Mouse (Mus musculus): ENCODE results near the gene Serpina6. TPM values are rescaled to one million over a fixed set of nuclear protein-coding genes. Genes with fewer than 3 reads are reported as not detected.

Gene Serpina6
- polyA plus RNA-seq, 1 experiment from 2014 or later: 0.22 TPM

DNA sequence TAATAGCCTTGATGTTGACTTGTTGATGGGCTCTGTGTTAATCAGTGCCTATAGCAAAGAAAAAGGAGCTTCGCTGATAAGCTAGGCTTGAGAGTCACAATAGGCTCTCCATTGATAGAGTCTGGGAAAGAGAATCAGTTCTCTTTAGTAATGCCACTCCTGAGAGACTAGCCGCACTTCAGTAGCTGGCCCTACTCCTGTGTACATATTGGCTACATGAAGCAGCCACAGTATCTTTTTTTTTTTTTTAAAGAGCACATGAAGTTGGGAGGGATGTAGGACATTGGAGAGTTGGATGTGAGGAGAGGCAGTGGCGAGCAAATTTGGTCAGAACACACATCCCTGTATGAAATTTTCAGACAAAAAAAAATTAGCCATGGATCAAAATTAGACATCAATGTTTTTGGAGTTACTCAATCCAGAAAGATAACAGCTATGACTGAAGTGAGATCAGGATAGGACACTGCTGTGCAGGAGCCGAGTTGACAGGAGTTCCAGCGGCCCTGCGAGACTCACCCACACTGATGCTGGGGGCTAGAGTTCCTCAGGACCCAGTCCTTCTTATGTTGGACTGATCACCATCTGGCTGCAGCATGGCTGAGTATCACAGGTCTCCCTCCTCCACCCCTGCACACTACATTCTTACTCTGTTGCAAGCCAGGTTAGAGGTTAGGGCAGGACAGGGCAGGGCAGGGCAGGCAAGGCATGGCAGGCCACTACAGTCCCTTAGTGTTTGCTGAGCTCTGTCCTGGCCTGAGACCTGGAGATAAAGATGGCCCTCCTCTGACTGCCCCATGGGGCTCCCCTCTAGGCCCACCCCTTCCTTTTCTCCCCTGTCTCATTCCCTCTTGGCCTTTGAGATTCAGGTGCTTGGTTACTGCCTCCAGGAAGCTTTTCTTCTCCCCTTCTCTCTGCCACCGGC is 1.6 kb downstream of the Serpina6 start:
- Histone ChIP-seq H3K9ac (ENCODE audit: low read length) (no peak overlapping the region), H3K27ac (replicated peaks in 1 of 2; ENCODE audit: control insufficient read depth in 1 of 2, insufficient read depth in 1 of 2, low read depth in 2 of 2, low read length in 2 of 2) (no peak overlapping the region), H3K9me3 (ENCODE audit: control insufficient read depth, low read length) (no peaks in the 10 kb centered on the region), H3K4me3 (ENCODE audit: control insufficient read depth in 1 of 2, insufficient read depth in 1 of 2, low read depth in 1 of 2, low read length in 2 of 2) (no peak overlapping the region), H3K4me1 (ENCODE audit: control insufficient read depth in 2 of 2, insufficient read depth in 2 of 2, low read length in 2 of 2) (no peaks in the 10 kb centered on the region; a peak in 1 of 4 replicates), H3K4me2 (ENCODE audit: low read length) (no peak overlapping the region), H3K36me3 (ENCODE audit: control insufficient read depth, insufficient read depth, low read length) (no peaks in the 10 kb centered on the region), H3K27me3 (ENCODE audit: control insufficient read depth, insufficient read depth, low read length) (no peaks in the 10 kb centered on the region)
- no peak for ATAC-seq (ENCODE audit: insufficient number of reproducible peaks, insufficient read depth, low FRiP score, low read depth)
- 67% methylated on average over 7 of the region's 7 CpGs for WGBS

DNA sequence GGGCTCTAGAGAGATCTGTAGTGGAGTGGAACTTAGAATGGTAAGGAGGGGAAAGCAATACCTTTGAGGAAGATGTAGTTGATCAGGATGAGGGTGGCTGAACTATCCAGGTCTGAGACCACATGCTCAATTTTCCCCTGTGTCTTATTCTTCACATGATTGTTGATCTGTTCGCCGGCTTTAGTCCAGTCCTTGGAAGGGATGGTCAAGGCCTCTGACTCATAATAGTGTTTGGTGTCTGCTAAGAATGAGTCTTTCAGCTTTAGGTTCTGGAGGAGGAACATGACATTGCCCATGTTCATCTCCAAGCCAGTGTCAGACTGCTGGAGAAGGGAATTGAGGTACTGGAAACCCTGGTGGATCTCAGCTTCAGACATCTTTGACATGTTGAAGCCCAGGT is 3.2 kb downstream of the Serpina6 start:
- Histone ChIP-seq H3K9me3 (ENCODE audit: control insufficient read depth, low read length) (0 out of 2 replicates have a peak, but pooled peaks cover 3% of the 10 kb centered on the region), H3K36me3 (ENCODE audit: control insufficient read depth, insufficient read depth, low read length) (no peaks in the 10 kb centered on the region), H3K9ac (ENCODE audit: low read length) (no peak overlapping the region), H3K4me3 (ENCODE audit: control insufficient read depth in 1 of 2, insufficient read depth in 1 of 2, low read depth in 1 of 2, low read length in 2 of 2) (no peak overlapping the region), H3K27me3 (ENCODE audit: control insufficient read depth, insufficient read depth, low read length) (no peaks in the 10 kb centered on the region), H3K27ac (replicated peaks in 1 of 2; ENCODE audit: control insufficient read depth in 1 of 2, insufficient read depth in 1 of 2, low read depth in 2 of 2, low read length in 2 of 2) (no peak overlapping the region), H3K4me1 (ENCODE audit: control insufficient read depth in 2 of 2, insufficient read depth in 2 of 2, low read length in 2 of 2) (no peaks in the 10 kb centered on the region), H3K4me2 (ENCODE audit: low read length) (no peak overlapping the region)
- ATAC-seq (ENCODE audit: insufficient number of reproducible peaks, insufficient read depth, low FRiP score, low read depth): no peak
- WGBS: 90% methylated on average over 2 of the region's 2 CpGs

DNA sequence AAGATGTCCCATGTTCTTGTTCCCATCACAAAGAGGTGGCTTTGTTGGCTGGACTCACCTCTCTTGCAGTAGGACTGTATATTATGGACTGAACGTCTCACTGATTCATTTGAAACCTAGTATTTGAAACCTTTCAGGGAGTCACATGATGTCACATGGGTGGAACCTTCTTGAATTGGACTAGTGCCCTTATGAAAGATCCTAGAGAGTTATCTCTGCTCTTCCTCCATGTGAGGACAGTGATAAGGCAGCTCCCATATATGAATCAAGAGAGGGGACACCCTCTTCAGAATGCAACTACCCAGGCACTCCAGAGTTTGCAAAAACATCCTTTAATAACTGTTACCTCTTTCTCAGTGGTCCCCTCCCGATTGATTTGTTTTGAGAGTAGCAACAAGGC is 10.7 kb downstream of the Serpina6 start:
- no peak overlapping the region for H3K9ac ChIP-seq (ENCODE audit: low read length)
- ATAC-seq (ENCODE audit: insufficient number of reproducible peaks, insufficient read depth, low FRiP score, low read depth): no peak
- 0 out of 2 replicates have a peak, but pooled peaks cover 3% of the 10 kb centered on the region for H3K9me3 ChIP-seq (ENCODE audit: control insufficient read depth, low read length)
- WGBS: 52% methylated on average over 2 of the region's 2 CpGs
- no peak overlapping the region for H3K4me3 ChIP-seq (ENCODE audit: control insufficient read depth in 1 of 2, insufficient read depth in 1 of 2, low read depth in 1 of 2, low read length in 2 of 2)
- no peak overlapping the region for H3K4me2 ChIP-seq (ENCODE audit: low read length)
- H3K4me1 ChIP-seq (ENCODE audit: control insufficient read depth in 2 of 2, insufficient read depth in 2 of 2, low read length in 2 of 2): no peaks in the 10 kb centered on the region
- no peaks in the 10 kb centered on the region for H3K36me3 ChIP-seq (ENCODE audit: control insufficient read depth, insufficient read depth, low read length)
- no peak overlapping the region for H3K27ac ChIP-seq (replicated peaks in 1 of 2; ENCODE audit: control insufficient read depth in 1 of 2, insufficient read depth in 1 of 2, low read depth in 2 of 2, low read length in 2 of 2)
- no peaks in the 10 kb centered on the region for H3K27me3 ChIP-seq (ENCODE audit: control insufficient read depth, insufficient read depth, low read length)

DNA sequence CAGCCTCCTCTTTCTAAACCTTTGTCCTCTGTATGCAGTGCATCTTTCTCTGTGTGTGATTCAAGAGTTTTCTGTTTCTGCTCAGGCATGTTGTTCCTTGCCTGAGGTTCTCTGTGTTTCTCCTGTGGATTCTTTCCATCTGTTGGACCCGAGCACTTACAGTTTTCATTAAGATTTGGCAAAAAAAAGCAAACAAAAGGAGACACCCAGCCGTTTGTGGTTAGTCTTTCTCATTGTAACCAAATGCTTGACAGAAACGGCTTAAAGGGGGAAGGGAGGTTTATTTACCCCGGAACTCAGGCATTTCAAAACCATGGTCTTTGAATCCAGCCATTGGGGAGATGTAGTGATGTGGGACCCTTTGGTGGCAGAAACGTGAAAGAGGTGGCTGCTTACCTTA is 12.4 kb downstream of the Serpina6 start:
- no peaks in the 10 kb centered on the region for H3K27me3 ChIP-seq (ENCODE audit: control insufficient read depth, insufficient read depth, low read length)
- no peak overlapping the region for H3K4me3 ChIP-seq (ENCODE audit: control insufficient read depth in 1 of 2, insufficient read depth in 1 of 2, low read depth in 1 of 2, low read length in 2 of 2)
- no peak overlapping the region for H3K4me2 ChIP-seq (ENCODE audit: low read length)
- H3K36me3 ChIP-seq (ENCODE audit: control insufficient read depth, insufficient read depth, low read length): no peaks in the 10 kb centered on the region
- H3K4me1 ChIP-seq (ENCODE audit: control insufficient read depth in 2 of 2, insufficient read depth in 2 of 2, low read length in 2 of 2): no peaks in the 10 kb centered on the region
- H3K9ac ChIP-seq (ENCODE audit: low read length): no peak overlapping the region
- WGBS: 27% methylated on average over 5 of the region's 5 CpGs
- H3K27ac ChIP-seq (replicated peaks in 1 of 2; ENCODE audit: control insufficient read depth in 1 of 2, insufficient read depth in 1 of 2, low read depth in 2 of 2, low read length in 2 of 2): no peak overlapping the region
- H3K9me3 ChIP-seq (ENCODE audit: control insufficient read depth, low read length): no peaks in the 10 kb centered on the region
- ATAC-seq (ENCODE audit: insufficient number of reproducible peaks, insufficient read depth, low FRiP score, low read depth): no peak

DNA sequence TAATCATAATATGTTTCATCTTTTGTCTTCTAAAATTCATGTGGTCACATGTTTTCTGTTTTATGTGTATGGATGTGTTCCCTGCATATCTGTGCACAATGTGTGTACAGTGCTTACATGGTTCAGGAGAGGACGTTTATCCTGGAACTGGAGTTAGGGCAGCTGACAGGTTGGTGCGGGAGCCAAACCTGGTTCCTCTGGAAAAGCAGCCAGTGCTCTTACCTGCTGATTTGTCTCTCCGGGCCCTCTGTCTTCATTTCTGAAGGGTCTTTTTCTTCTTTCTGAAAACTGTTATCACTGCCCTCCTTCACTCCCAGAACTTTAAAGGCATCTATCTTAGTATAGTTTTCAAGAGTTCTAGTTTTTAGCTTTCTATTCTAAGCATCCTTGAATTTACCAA is 13.2 kb downstream of the Serpina6 start:
- H3K4me1 ChIP-seq (ENCODE audit: control insufficient read depth in 2 of 2, insufficient read depth in 2 of 2, low read length in 2 of 2): no peaks in the 10 kb centered on the region
- no peak overlapping the region for H3K4me2 ChIP-seq (ENCODE audit: low read length)
- H3K36me3 ChIP-seq (ENCODE audit: control insufficient read depth, insufficient read depth, low read length): no peaks in the 10 kb centered on the region
- WGBS: 75% methylated on average over 3 of the region's 3 CpGs
- H3K9me3 ChIP-seq (ENCODE audit: control insufficient read depth, low read length): no peaks in the 10 kb centered on the region
- no peak overlapping the region for H3K9ac ChIP-seq (ENCODE audit: low read length)
- ATAC-seq (ENCODE audit: insufficient number of reproducible peaks, insufficient read depth, low FRiP score, low read depth): no peak
- no peak overlapping the region for H3K4me3 ChIP-seq (ENCODE audit: control insufficient read depth in 1 of 2, insufficient read depth in 1 of 2, low read depth in 1 of 2, low read length in 2 of 2)
- no peak overlapping the region for H3K27ac ChIP-seq (replicated peaks in 1 of 2; ENCODE audit: control insufficient read depth in 1 of 2, insufficient read depth in 1 of 2, low read depth in 2 of 2, low read length in 2 of 2)
- no peaks in the 10 kb centered on the region for H3K27me3 ChIP-seq (ENCODE audit: control insufficient read depth, insufficient read depth, low read length)

GRCm38 (mm10) chr12:103643336-103643735 is 13.7 kb downstream of the Serpina6 start:
- Histone ChIP-seq H3K4me2 (ENCODE audit: low read length) (no peak overlapping the region), H3K9me3 (ENCODE audit: control insufficient read depth, low read length) (no peaks in the 10 kb centered on the region), H3K4me3 (ENCODE audit: control insufficient read depth in 1 of 2, insufficient read depth in 1 of 2, low read depth in 1 of 2, low read length in 2 of 2) (no peak overlapping the region), H3K36me3 (ENCODE audit: control insufficient read depth, insufficient read depth, low read length) (no peaks in the 10 kb centered on the region), H3K4me1 (ENCODE audit: control insufficient read depth in 2 of 2, insufficient read depth in 2 of 2, low read length in 2 of 2) (no peaks in the 10 kb centered on the region), H3K27ac (replicated peaks in 1 of 2; ENCODE audit: control insufficient read depth in 1 of 2, insufficient read depth in 1 of 2, low read depth in 2 of 2, low read length in 2 of 2) (no peak overlapping the region), H3K9ac (ENCODE audit: low read length) (no peak overlapping the region), H3K27me3 (ENCODE audit: control insufficient read depth, insufficient read depth, low read length) (no peaks in the 10 kb centered on the region)
- ATAC-seq (ENCODE audit: insufficient number of reproducible peaks, insufficient read depth, low FRiP score, low read depth): no peak
- WGBS: 0% methylated on average over 2 of the region's 2 CpGs

- Histone ChIP-seq H3K4me1 (ENCODE audit: control insufficient read depth in 2 of 2, insufficient read depth in 2 of 2, low read length in 2 of 2) (no peaks in the 10 kb centered on the region), H3K9me3 (ENCODE audit: control insufficient read depth, low read length) (no peaks in the 10 kb centered on the region), H3K27me3 (ENCODE audit: control insufficient read depth, insufficient read depth, low read length) (no peaks in the 10 kb centered on the region), H3K4me2 (ENCODE audit: low read length) (no peak overlapping the region), H3K27ac (replicated peaks in 1 of 2; ENCODE audit: control insufficient read depth in 1 of 2, insufficient read depth in 1 of 2, low read depth in 2 of 2, low read length in 2 of 2) (no peak overlapping the region), H3K4me3 (ENCODE audit: control insufficient read depth in 1 of 2, insufficient read depth in 1 of 2, low read depth in 1 of 2, low read length in 2 of 2) (no peak overlapping the region), H3K36me3 (ENCODE audit: control insufficient read depth, insufficient read depth, low read length) (no peaks in the 10 kb centered on the region), H3K9ac (ENCODE audit: low read length) (no peak overlapping the region)
- 77% methylated on average over 2 of the region's 2 CpGs for WGBS
- ATAC-seq (ENCODE audit: insufficient number of reproducible peaks, insufficient read depth, low FRiP score, low read depth): no peak
These were observed 21.2 kb downstream of the Serpina6 start for GRCm38 (mm10) chr12:103635846-103636245.

DNA sequence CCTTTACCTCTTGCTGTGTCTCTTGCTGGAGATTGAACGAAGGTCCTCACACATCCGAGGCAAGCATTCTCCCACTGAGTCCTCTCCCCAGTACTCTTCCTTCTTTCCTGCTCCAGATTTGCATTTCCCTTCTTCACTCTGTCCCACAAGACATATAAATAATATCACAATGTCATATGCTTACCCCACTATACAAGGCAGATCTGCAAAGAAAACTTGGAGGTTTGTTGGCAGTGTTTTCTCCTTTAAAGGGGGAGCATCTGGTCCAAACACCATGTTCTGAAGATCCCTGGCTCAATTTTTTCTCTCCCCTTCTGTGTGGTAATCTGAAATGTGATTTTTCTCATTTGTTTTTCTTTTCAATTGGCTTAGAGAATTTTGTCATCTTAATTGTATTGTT is 22.6 kb downstream of the Serpina6 start:
- 75% methylated on average over 2 of the region's 2 CpGs for WGBS
- H3K9me3 ChIP-seq (ENCODE audit: control insufficient read depth, low read length): no peaks in the 10 kb centered on the region
- H3K27ac ChIP-seq (replicated peaks in 1 of 2; ENCODE audit: control insufficient read depth in 1 of 2, insufficient read depth in 1 of 2, low read depth in 2 of 2, low read length in 2 of 2): no peak overlapping the region
- no peaks in the 10 kb centered on the region; a peak in 1 of 4 replicates for H3K4me1 ChIP-seq (ENCODE audit: control insufficient read depth in 2 of 2, insufficient read depth in 2 of 2, low read length in 2 of 2)
- no peaks in the 10 kb centered on the region for H3K27me3 ChIP-seq (ENCODE audit: control insufficient read depth, insufficient read depth, low read length)
- no peak for ATAC-seq (ENCODE audit: insufficient number of reproducible peaks, insufficient read depth, low FRiP score, low read depth)
- H3K4me3 ChIP-seq (ENCODE audit: control insufficient read depth in 1 of 2, insufficient read depth in 1 of 2, low read depth in 1 of 2, low read length in 2 of 2): no peak overlapping the region
- H3K4me2 ChIP-seq (ENCODE audit: low read length): no peak overlapping the region
- H3K36me3 ChIP-seq (ENCODE audit: control insufficient read depth, insufficient read depth, low read length): no peaks in the 10 kb centered on the region
- no peak overlapping the region for H3K9ac ChIP-seq (ENCODE audit: low read length)
